Mouse (Mus musculus): ENCODE measurements around the gene Topbp1. TPM values are rescaled to one million over a fixed set of nuclear protein-coding genes. Genes with fewer than 3 reads are reported as not detected.

The Topbp1 gene
- 15.6 and 20.4 TPM in 2 replicates for polyA plus RNA-seq (2012; rRNA removed)

DNA sequence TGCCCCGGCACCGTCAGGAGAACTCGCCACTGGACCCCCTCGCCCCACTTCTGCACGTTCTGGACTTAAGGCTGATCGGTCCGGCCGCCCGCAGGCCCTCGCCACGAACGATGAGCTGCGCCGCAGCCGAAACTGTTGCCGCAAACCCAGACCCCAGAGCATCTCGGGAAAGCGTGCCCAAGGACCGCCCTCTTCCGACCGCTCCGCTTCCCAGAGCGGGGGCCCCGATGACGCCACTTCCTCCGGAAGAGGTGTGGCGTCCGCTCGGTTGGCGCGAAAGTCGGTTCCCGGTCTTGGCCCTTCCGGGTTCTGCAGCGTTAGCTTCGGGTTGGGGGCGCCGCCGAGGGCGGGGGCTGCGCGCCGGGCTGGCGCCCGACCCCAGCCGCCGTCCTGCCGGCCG, at the start of gene Topbp1, which contains the start of gene 1300017J02Rik:
Gene Topbp1, plus strand, starts transcription at position 289 of the 400 bp plus-strand sequence.
Gene 1300017J02Rik, minus strand, starts transcription at position 156 of the 400 bp plus-strand sequence.
- Histone ChIP-seq H3K4me3 (ENCODE audit: control insufficient read depth, low read depth, low read length) (peak within 1 kb of the TSS; percentile 91), H3K36me3 (ENCODE audit: control insufficient read depth, insufficient read depth, low read length) (peaks cover 4% of the 10 kb centered on the region; the same call in 1 of the 2 replicates), H3K4me1 (ENCODE audit: control insufficient read depth, insufficient read depth, low read length) (peaks cover 5% of the 10 kb centered on the region), H3K27me3 (ENCODE audit: control insufficient read depth, insufficient read depth, low read length) (no peaks in the 10 kb centered on the region), H3K27ac (ENCODE audit: control insufficient read depth, insufficient read depth, low read depth, low read length) (peak within 1 kb of the TSS; percentile 97)
- no peak for TF ChIP-seq CTCF (IDR thresholded peaks at IDR 0.05; ENCODE audit: control insufficient read depth, insufficient read depth, insufficient replicate concordance, low read depth, low read length)
- peak; percentile 99 for TF ChIP-seq POLR2A (IDR thresholded peaks at IDR 0.05; ENCODE audit: control insufficient read depth, low read depth, low read length)

- Histone ChIP-seq H3K4me1 (ENCODE audit: control insufficient read depth, insufficient read depth, low read length) (no peaks in the 10 kb centered on the region), H3K4me3 (ENCODE audit: control insufficient read depth, low read depth, low read length) (no peak overlapping the region), H3K36me3 (ENCODE audit: control insufficient read depth, insufficient read depth, low read length) (no peaks in the 10 kb centered on the region), H3K27me3 (ENCODE audit: control insufficient read depth, insufficient read depth, low read length) (no peaks in the 10 kb centered on the region), H3K27ac (ENCODE audit: control insufficient read depth, insufficient read depth, low read depth, low read length) (no peak overlapping the region)
- TF ChIP-seq POLR2A (IDR thresholded peaks at IDR 0.05; ENCODE audit: control insufficient read depth, low read depth, low read length) (no peak), CTCF (IDR thresholded peaks at IDR 0.05; ENCODE audit: control insufficient read depth, insufficient read depth, insufficient replicate concordance, low read depth, low read length) (no peak)
Measured at GRCm38 (mm10) chr9:103265778-103266177, 39.2 kb upstream of the Topbp1 start.

GRCm38 (mm10) chr9:103271104-103271503, 33.9 kb upstream of the Topbp1 start:
- TF ChIP-seq CTCF (IDR thresholded peaks at IDR 0.05; ENCODE audit: control insufficient read depth, insufficient read depth, insufficient replicate concordance, low read depth, low read length), result no peak
- TF ChIP-seq POLR2A (IDR thresholded peaks at IDR 0.05; ENCODE audit: control insufficient read depth, low read depth, low read length), result no peak
- H3K4me1 ChIP-seq (ENCODE audit: control insufficient read depth, insufficient read depth, low read length), result no peaks in the 10 kb centered on the region
- H3K27ac ChIP-seq (ENCODE audit: control insufficient read depth, insufficient read depth, low read depth, low read length), result no peak overlapping the region
- no peaks in the 10 kb centered on the region for H3K27me3 ChIP-seq (ENCODE audit: control insufficient read depth, insufficient read depth, low read length)
- H3K4me3 ChIP-seq (ENCODE audit: control insufficient read depth, low read depth, low read length), result no peak overlapping the region
- H3K36me3 ChIP-seq (ENCODE audit: control insufficient read depth, insufficient read depth, low read length), result no peaks in the 10 kb centered on the region

GRCm38 (mm10) chr9:103274819-103275218, 30.2 kb upstream of the Topbp1 start:
- Histone ChIP-seq H3K4me1 (ENCODE audit: control insufficient read depth, insufficient read depth, low read length) (no peaks in the 10 kb centered on the region), H3K4me3 (ENCODE audit: control insufficient read depth, low read depth, low read length) (no peak overlapping the region), H3K27me3 (ENCODE audit: control insufficient read depth, insufficient read depth, low read length) (no peaks in the 10 kb centered on the region), H3K36me3 (ENCODE audit: control insufficient read depth, insufficient read depth, low read length) (no peaks in the 10 kb centered on the region), H3K27ac (ENCODE audit: control insufficient read depth, insufficient read depth, low read depth, low read length) (no peak overlapping the region)
- no peak for TF ChIP-seq POLR2A (IDR thresholded peaks at IDR 0.05; ENCODE audit: control insufficient read depth, low read depth, low read length)

DNA sequence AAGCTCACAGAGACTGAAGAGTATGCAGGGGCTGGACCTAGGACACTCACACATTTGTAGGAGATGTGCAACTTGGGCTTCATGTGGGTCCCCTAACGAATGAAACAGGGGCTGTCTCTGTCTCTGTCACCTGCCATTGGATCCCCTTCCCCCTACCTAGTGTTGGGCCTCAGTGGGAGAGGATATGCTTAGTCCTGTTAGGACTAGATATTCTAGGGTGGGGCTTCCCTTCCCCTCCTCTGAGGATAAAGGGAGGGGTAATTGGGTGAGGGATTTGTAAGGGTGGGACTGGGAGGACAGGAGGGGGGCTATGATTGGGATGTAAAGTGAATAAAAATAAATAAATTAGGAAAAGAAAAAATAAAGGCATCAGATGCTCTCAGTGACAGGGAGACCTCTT, 29.3 kb upstream of the Topbp1 start:
- H3K27ac ChIP-seq (ENCODE audit: control insufficient read depth, insufficient read depth, low read depth, low read length), result no peak overlapping the region
- H3K4me1 ChIP-seq (ENCODE audit: control insufficient read depth, insufficient read depth, low read length), result no peaks in the 10 kb centered on the region
- no peaks in the 10 kb centered on the region for H3K36me3 ChIP-seq (ENCODE audit: control insufficient read depth, insufficient read depth, low read length)
- H3K4me3 ChIP-seq (ENCODE audit: control insufficient read depth, low read depth, low read length), result no peak overlapping the region
- TF ChIP-seq CTCF (IDR thresholded peaks at IDR 0.05; ENCODE audit: control insufficient read depth, insufficient read depth, insufficient replicate concordance, low read depth, low read length) (no peak), POLR2A (IDR thresholded peaks at IDR 0.05; ENCODE audit: control insufficient read depth, low read depth, low read length) (no peak)
- H3K27me3 ChIP-seq (ENCODE audit: control insufficient read depth, insufficient read depth, low read length), result no peaks in the 10 kb centered on the region

DNA sequence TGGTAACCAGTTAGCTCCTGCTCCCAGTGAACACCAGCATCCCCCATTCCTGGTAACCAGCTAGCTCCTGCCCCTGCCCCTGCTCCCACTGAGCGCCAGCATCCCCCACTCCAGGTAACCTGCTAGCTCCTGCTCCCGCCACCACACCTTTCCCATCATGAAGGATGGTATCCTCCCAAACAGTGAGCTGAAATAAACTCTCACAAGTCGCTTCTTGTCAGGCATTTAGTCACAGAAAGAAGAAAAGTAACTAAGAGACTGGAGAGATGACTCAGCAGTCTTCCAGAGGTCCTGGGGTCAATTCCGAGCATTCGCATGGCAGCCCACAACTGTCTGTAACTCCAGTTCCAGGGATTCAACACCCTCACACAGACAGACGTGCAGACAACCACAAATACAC, 28.1 kb upstream of the Topbp1 start:
- Histone ChIP-seq H3K27ac (ENCODE audit: control insufficient read depth, insufficient read depth, low read depth, low read length) (no peak overlapping the region), H3K27me3 (ENCODE audit: control insufficient read depth, insufficient read depth, low read length) (no peaks in the 10 kb centered on the region), H3K4me1 (ENCODE audit: control insufficient read depth, insufficient read depth, low read length) (no peaks in the 10 kb centered on the region), H3K4me3 (ENCODE audit: control insufficient read depth, low read depth, low read length) (no peak overlapping the region), H3K36me3 (ENCODE audit: control insufficient read depth, insufficient read depth, low read length) (no peaks in the 10 kb centered on the region)
- TF ChIP-seq CTCF (IDR thresholded peaks at IDR 0.05; ENCODE audit: control insufficient read depth, insufficient read depth, insufficient replicate concordance, low read depth, low read length), result no peak
- TF ChIP-seq POLR2A (IDR thresholded peaks at IDR 0.05; ENCODE audit: control insufficient read depth, low read depth, low read length), result no peak

GRCm38 (mm10) chr9:103286396-103286795, 18.6 kb upstream of the Topbp1 start:
- H3K27ac ChIP-seq (ENCODE audit: control insufficient read depth, insufficient read depth, low read depth, low read length), result no peak overlapping the region
- H3K36me3 ChIP-seq (ENCODE audit: control insufficient read depth, insufficient read depth, low read length), result no peaks in the 10 kb centered on the region
- no peak overlapping the region for H3K4me3 ChIP-seq (ENCODE audit: control insufficient read depth, low read depth, low read length)
- H3K27me3 ChIP-seq (ENCODE audit: control insufficient read depth, insufficient read depth, low read length), result no peaks in the 10 kb centered on the region
- TF ChIP-seq CTCF (IDR thresholded peaks at IDR 0.05; ENCODE audit: control insufficient read depth, insufficient read depth, insufficient replicate concordance, low read depth, low read length) (no peak), POLR2A (IDR thresholded peaks at IDR 0.05; ENCODE audit: control insufficient read depth, low read depth, low read length) (no peak)
- H3K4me1 ChIP-seq (ENCODE audit: control insufficient read depth, insufficient read depth, low read length), result peaks cover 6% of the 10 kb centered on the region

DNA sequence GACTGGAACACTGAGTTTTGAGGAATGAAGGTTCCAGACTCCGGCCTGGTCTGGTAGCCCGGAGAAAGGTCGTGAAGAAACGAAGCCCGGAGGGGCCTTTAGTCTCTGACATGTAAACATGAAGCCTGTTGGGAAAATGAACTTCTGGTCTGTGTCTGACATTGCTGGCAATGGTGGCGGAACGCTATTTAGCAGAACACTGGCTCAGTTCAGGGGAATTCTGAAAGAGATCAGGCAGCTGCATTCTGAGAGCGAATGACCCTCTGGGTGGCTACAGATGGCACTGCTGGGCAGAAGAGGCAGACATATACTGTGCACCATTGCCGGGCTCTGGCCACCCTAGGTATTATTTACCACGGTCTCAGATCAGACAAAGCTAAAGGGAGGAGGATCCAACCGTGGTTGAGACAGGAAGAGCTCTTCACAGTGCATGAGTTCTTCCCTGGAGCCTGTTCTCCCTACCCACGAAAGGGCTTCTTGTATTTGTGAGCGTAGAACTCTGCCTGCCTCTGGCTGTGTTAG, 18.1 kb upstream of the Topbp1 start:
- Histone ChIP-seq H3K4me1 (ENCODE audit: control insufficient read depth, insufficient read depth, low read length) (peaks cover 6% of the 10 kb centered on the region), H3K27me3 (ENCODE audit: control insufficient read depth, insufficient read depth, low read length) (no peaks in the 10 kb centered on the region), H3K27ac (ENCODE audit: control insufficient read depth, insufficient read depth, low read depth, low read length) (no peak overlapping the region), H3K4me3 (ENCODE audit: control insufficient read depth, low read depth, low read length) (no peak overlapping the region), H3K36me3 (ENCODE audit: control insufficient read depth, insufficient read depth, low read length) (no peaks in the 10 kb centered on the region)
- TF ChIP-seq POLR2A (IDR thresholded peaks at IDR 0.05; ENCODE audit: control insufficient read depth, low read depth, low read length), result no peak
